Mouse (Mus musculus) heart, embryonic 16.5 days (tissue): ENCODE data around the gene Cxcr1. TPM values are rescaled to one million over a fixed set of nuclear protein-coding genes. Genes with fewer than 3 reads are reported as not detected.
A peak's percentile ranks its signal among the peaks of the same experiment; 100 is the strongest.

ENCODE experiments used
- ATAC-seq: fragments of 200-750 bp; cut with Nextera tagmentation; replicated peaks from 2 replicates; pipeline ENCODE4 v1.8.0; 2017; ENCODE audit warnings: moderate number of reproducible peaks; ENCODE audit not compliant: insufficient read depth, low FRiP score; ENCODE audit errors: extremely low read depth
- H3K27ac ChIP-seq: fragments of 300-500 bp; sonication (generic); 2 replicates; pipeline ENCODE4 v1.5.1; 2014; ENCODE audit warnings: mild to moderate bottlenecking, low read length, control low read depth, moderate library complexity
- H3K27me3 ChIP-seq: fragments of 300-500 bp; sonication (generic); 2 replicates; pipeline ENCODE4 v1.6.1; 2014; ENCODE audit warnings: low read length, mixed read lengths; ENCODE audit not compliant: control insufficient read depth, insufficient read depth
- H3K36me3 ChIP-seq: fragments of 300-500 bp; sonication (generic); 2 replicates; pipeline ENCODE4 v1.6.1; 2014; ENCODE audit not compliant: control insufficient read depth, insufficient read depth
- H3K4me1 ChIP-seq: fragments of 300-500 bp; sonication (generic); 2 replicates; pipeline ENCODE4 v1.6.1; 2014; ENCODE audit warnings: low read length, mixed read lengths; ENCODE audit not compliant: control insufficient read depth, insufficient read depth
- H3K4me2 ChIP-seq: fragments of 300-500 bp; sonication (generic); 2 replicates; pipeline ENCODE4 v1.6.1; 2014; ENCODE audit warnings: low read depth, mild to moderate bottlenecking, control low read depth, low read length
- H3K4me3 ChIP-seq: fragments of 300-500 bp; sonication (generic); 2 replicates; pipeline ENCODE4 v1.5.1; 2014; ENCODE audit warnings: mild to moderate bottlenecking, control low read depth, low read length
- H3K9ac ChIP-seq: fragments of 300-500 bp; sonication (generic); 2 replicates; pipeline ENCODE4 v1.6.1; 2014; ENCODE audit warnings: low read length, control low read depth
- H3K9me3 ChIP-seq: fragments of 300-500 bp; sonication (generic); replicated peaks from 2 replicates; pipeline ENCODE4 v1.6.1; 2016; ENCODE audit warnings: low read length; ENCODE audit not compliant: control insufficient read depth
- WGBS: fragments of 180-500 bp; shearing (Covaris S2); extraction: QIAGEN DNeasy Blood & Tissue Kit; methylation state at CpG from one replicate; pipeline ENCODE4 v1.1.7; 2014; 5-methylcytosine and 5-hydroxymethylcytosine counted together
- polyA plus RNA-seq: library from polyadenylated mRNA; unstranded; fragments of >200 nt; fragmentation: Nextera tagmentation; extraction: Ambion mirVana; gene quantifications from 2 replicates; pipeline ENCODE4 v1.2.1, GENCODE M21; 2015

Gene Cxcr1
- polyA plus RNA-seq, result not detected in 2 replicates

DNA sequence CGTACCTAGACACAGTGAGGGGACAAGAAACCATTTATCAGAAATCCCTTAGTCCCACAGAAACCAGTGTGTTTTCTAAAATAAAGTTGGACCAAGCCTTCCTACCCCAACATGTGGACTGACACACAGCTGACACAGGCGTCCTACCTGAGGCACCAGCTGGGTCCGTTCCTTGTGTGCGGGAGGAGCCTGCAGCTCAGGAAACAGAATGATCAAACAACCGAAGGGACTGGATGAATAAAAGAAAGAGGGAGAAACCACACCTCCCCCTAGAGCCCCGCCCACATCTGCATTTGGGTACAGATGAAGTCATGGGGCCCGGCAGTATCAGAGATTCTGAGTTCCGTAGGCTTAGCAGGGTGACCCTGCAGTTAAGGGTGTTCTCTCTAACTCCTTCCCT lies at the start of gene Cxcr1:
Gene Cxcr1 (minus strand): TSS at position 187 of the 400 bp plus-strand sequence.
- 71% methylated on average over 8 of the region's 8 CpGs for WGBS
- H3K4me3 ChIP-seq, result no peak within 1 kb of the TSS

DNA sequence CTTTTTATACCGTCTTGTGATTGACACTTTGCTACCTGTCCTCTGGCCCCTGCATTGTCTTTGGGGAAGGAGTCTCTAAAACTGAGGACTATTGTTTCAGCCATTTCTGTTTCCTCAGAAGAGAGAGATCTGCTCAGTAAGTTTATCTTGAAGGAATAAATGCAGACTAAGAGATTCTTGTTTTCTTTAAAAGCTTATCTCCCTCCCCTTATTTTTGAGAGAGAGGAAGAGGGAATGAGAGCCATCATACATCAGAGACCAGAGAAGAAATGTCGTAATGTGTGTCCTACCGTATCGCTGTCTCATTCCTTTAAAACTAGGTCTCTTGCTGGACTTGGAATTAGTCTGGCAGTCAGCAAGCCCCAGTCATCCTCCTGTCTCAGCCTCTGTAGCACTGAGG lies 46.4 kb upstream of the Cxcr1 start:
- Histone ChIP-seq H3K27ac (peak overlapping the region; percentile 82), H3K36me3 (0 out of 2 replicates have a peak, but pooled peaks cover under 1% of the 10 kb centered on the region), H3K9ac (peak overlapping the region; percentile 34), H3K9me3 (no peaks in the 10 kb centered on the region), H3K27me3 (no peaks in the 10 kb centered on the region), H3K4me3 (no peak overlapping the region), H3K4me2 (peak overlapping the region; percentile 77), H3K4me1 (peaks cover 52% of the 10 kb centered on the region)
- WGBS, result 31% methylated on average over 4 of the region's 4 CpGs
- no peak for ATAC-seq

More for the DNA sequence above, at the start of gene Cxcr1:
- no peak for ATAC-seq
- no peaks in the 10 kb centered on the region for H3K9me3 ChIP-seq
- no peak within 1 kb of the TSS for H3K9ac ChIP-seq
- no peaks in the 10 kb centered on the region for H3K27me3 ChIP-seq
- no peak within 1 kb of the TSS for H3K27ac ChIP-seq
- H3K4me2 ChIP-seq, result no peak within 1 kb of the TSS
- H3K4me1 ChIP-seq, result no peaks in the 10 kb centered on the region
- no peaks in the 10 kb centered on the region for H3K36me3 ChIP-seq

DNA sequence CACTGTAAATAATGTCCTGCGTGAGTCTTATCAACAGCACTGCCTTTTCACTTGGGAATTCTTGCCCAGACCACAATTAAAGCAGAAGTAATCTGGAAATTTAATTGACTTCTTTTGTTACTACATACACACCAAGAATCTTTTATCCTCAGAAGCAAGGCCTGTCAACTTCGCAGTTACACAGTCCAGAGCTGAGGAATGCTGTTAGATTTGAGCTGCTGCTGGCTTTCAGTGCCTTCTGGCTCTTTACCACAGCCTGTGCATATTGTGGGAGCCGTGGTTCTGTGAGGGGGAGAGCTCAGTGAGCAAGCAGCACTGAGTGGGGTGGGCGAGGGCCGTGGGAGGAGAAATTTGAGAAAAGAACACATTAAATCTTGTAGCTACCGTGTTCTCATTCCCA lies 45.9 kb upstream of the Cxcr1 start:
- H3K4me2 ChIP-seq, result peak overlapping the region; percentile 77
- H3K9ac ChIP-seq, result peak overlapping the region; percentile 34
- H3K4me1 ChIP-seq, result peaks cover 49% of the 10 kb centered on the region
- 13% methylated on average over 6 of the region's 6 CpGs for WGBS
- peak overlapping the region; percentile 9; the same call in 1 of the 2 replicates for H3K4me3 ChIP-seq
- ATAC-seq, result 0 out of 2 replicates have a peak, but pooled peaks have one; percentile 43
- H3K27ac ChIP-seq, result peak overlapping the region; percentile 82
- no peaks in the 10 kb centered on the region for H3K27me3 ChIP-seq
- no peaks in the 10 kb centered on the region for H3K36me3 ChIP-seq
- no peaks in the 10 kb centered on the region for H3K9me3 ChIP-seq

DNA sequence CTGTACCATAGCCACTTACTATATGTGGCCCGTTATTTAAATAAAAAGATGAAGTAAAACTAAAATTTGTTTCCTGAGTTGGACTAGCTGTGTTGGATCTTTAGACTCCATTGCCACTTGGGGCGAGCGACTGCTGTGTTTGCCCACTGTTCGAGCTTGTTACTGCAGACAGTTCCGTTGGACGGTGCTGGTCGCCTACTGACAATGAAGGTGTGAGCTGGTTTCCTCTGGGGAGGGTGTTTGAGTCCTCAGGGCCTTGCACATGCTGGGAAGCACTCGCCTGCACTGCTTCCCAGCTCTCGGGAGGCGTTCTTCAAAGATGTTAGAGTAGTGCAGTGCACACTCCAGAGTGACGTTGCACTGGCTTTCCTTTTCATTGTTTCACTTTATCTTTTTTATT lies 45.2 kb upstream of the Cxcr1 start:
- no peaks in the 10 kb centered on the region for H3K36me3 ChIP-seq
- peak overlapping the region; percentile 56 for H3K9ac ChIP-seq
- no peaks in the 10 kb centered on the region for H3K9me3 ChIP-seq
- H3K27me3 ChIP-seq, result no peaks in the 10 kb centered on the region
- H3K4me2 ChIP-seq, result peak overlapping the region; percentile 77
- peak overlapping the region; percentile 82 for H3K27ac ChIP-seq
- WGBS, result 12% methylated on average over 11 of the region's 11 CpGs
- H3K4me3 ChIP-seq, result peak overlapping the region; percentile 67
- no peak for ATAC-seq
- peaks cover 45% of the 10 kb centered on the region for H3K4me1 ChIP-seq

DNA sequence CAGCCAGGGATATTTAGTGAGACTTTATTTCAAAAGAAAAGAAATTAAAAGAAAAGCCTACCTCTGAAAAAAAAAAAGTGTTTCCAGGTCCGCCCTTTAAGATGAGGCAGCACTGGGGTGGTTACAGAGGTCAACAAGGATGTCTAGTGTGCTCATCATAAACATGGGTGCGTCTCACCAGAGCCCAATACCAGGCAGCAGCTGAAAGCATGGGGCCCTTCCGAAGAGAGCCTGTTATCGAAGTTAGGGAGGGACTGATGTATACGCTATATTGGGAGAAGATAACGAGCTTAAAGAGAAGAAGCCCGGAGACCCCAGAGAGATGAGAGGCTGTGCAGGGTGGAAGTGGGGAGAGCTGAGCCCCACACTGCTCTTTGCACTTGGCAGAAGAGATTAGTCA lies 44.7 kb upstream of the Cxcr1 start:
- WGBS, result 14% methylated on average over 7 of the region's 7 CpGs
- Histone ChIP-seq H3K9ac (peak overlapping the region; percentile 56), H3K4me3 (peak overlapping the region; percentile 67), H3K27ac (peak overlapping the region; percentile 82), H3K36me3 (no peaks in the 10 kb centered on the region), H3K9me3 (no peaks in the 10 kb centered on the region), H3K4me1 (peaks cover 40% of the 10 kb centered on the region), H3K4me2 (peak overlapping the region; percentile 77), H3K27me3 (no peaks in the 10 kb centered on the region)
- no peak for ATAC-seq

DNA sequence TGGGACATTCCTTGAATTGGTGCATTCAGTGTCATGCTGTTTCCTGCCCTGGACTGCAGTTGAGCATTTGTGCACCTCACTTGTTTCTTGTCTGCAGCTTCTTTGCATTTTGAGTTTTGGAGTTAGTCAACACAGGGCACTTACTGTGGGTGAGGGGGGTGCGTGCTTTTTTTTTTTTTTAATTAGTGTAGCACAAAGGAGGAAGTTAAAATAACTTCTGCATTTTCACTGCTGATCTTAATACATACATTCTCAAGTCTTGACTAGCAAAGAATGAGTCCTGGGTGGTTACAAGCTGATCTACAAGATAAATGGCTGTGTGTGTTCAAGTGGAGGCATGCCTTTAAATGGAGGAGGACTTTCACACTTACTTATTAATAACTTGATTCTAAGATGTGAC lies 43.7 kb upstream of the Cxcr1 start:
- Histone ChIP-seq H3K4me2 (peak overlapping the region; percentile 77), H3K4me1 (peaks cover 35% of the 10 kb centered on the region), H3K36me3 (no peaks in the 10 kb centered on the region), H3K27me3 (no peaks in the 10 kb centered on the region), H3K9ac (peak overlapping the region; percentile 88), H3K9me3 (no peaks in the 10 kb centered on the region), H3K4me3 (peak overlapping the region; percentile 67), H3K27ac (peak overlapping the region; percentile 8; the same call in 1 of the 2 replicates)
- 30% methylated on average over 1 of the region's 1 CpGs for WGBS
- ATAC-seq, result no peak

DNA sequence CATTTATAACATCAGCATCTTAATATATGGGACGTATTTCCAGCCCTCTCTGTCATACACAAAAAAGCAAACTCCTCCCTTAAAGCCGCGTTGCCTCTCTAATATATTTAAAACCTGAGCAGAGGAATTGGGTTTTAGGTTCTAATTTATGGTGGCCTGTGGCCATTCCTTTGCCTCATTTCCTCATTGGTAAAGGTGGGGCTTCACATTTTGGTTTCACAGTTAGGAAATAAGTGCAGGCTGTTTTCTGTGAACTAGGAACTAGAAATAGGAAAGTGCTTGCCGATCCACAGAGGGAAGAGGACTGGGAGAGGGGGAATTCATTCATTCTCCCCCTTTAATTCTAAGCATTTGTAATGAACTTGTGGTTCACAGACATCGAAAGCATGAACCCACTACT lies 43.2 kb upstream of the Cxcr1 start:
- peak overlapping the region; percentile 88 for H3K9ac ChIP-seq
- peaks cover 35% of the 10 kb centered on the region for H3K4me1 ChIP-seq
- no peaks in the 10 kb centered on the region for H3K27me3 ChIP-seq
- peak overlapping the region; percentile 77 for H3K4me2 ChIP-seq
- H3K27ac ChIP-seq, result peak overlapping the region; percentile 93
- peak overlapping the region; percentile 67 for H3K4me3 ChIP-seq
- ATAC-seq, result no peak
- no peaks in the 10 kb centered on the region for H3K36me3 ChIP-seq
- 16% methylated on average over 5 of the region's 5 CpGs for WGBS
- no peaks in the 10 kb centered on the region for H3K9me3 ChIP-seq

DNA sequence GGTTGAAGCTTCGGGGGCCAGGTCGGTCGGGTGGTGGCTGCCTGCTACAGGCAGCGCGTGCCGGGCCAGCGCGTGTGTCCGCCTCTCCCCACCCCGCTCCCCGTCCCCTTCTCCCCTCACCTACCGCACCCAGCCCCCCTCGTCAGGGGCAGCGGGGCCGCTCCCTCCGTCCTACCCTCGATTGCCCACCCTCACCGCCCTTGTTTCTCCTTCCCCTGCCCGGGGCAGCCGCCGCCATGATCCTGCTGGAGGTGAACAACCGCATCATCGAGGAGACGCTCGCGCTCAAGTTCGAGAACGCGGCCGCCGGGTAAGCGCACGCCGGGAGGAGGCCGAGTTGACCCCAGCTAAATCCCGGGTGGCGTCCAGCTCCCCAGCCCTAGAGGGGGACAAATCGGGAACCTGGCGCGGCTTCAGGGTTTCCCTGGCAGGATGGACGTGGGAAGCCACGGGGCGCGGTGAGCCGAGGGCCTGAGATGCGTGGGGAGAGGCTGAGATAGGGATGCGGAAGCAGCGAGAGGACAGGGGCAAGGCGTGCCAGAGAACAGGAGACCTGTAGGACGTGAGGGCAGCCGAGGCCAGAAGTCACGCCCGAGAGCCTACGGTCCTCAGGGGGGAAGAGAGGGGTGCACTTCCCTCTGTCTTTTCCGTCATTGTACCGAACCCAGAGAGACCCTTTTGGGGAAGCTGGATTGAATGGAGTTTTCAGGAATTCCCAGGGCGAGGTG lies 42.3 kb upstream of the Cxcr1 start:
- no peaks in the 10 kb centered on the region for H3K36me3 ChIP-seq
- H3K4me1 ChIP-seq, result peaks cover 35% of the 10 kb centered on the region
- peak overlapping the region; percentile 88 for H3K9ac ChIP-seq
- H3K27me3 ChIP-seq, result no peaks in the 10 kb centered on the region
- H3K4me2 ChIP-seq, result peak overlapping the region; percentile 77
- peak overlapping the region; percentile 67 for H3K4me3 ChIP-seq
- H3K27ac ChIP-seq, result peak overlapping the region; percentile 93
- H3K9me3 ChIP-seq, result no peaks in the 10 kb centered on the region
- peak; percentile 24 for ATAC-seq
- WGBS, result under 1% methylated on average over 46 of the region's 57 CpGs

DNA sequence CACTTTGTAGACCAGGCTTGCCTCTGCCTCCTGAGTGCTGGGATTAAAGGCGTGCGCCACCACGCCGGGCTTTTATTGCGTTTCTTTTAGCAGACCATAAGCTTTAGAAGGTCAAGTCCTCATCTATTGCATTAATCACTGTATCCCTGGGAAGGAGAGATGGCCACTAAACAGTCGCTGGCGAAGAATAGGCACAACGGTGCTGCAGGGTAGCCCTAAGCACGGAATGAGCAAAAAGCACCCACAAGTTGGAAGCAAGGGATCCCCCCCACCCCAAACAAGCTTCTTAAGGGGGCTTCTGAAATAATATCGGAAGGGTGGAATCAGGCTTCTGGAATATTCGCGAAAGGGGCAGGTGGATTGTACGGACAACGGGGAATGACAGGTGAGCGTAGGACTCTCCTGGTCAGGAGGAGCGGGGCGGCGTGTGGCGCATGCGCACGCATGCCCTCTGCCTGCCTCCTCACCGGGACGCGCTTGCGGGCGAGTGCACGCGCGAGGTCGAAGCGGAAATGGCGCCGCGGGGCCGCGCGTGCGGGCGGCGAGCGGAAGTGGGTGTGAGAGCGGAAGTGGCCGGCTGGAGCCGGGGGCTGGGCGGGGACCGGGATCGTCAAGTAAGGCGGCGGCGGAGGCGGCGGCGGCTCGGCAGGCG lies 41.6 kb upstream of the Cxcr1 start, which contains the start of gene Arpc2:
Gene Arpc2 (plus strand): TSS at position 147 of the 652 bp plus-strand sequence.
- Histone ChIP-seq H3K9me3 (no peaks in the 10 kb centered on the region), H3K4me3 (peak within 1 kb of the TSS; percentile 67), H3K4me2 (peak within 1 kb of the TSS; percentile 86), H3K9ac (peak within 1 kb of the TSS; percentile 88), H3K36me3 (no peaks in the 10 kb centered on the region), H3K27ac (peak within 1 kb of the TSS; percentile 93), H3K27me3 (no peaks in the 10 kb centered on the region), H3K4me1 (peaks cover 33% of the 10 kb centered on the region)
- peak; percentile 89 for ATAC-seq
- WGBS, result 2% methylated on average over 54 of the region's 55 CpGs
